Mouse (Mus musculus): Measurements from ENCODE around the gene Auts2. TPM values are rescaled to one million over a fixed set of nuclear protein-coding genes. Genes with fewer than 3 reads are reported as not detected.

The Auts2 gene
- total RNA-seq, 1 experiment from 2014 or later, result 1.9 TPM

DNA sequence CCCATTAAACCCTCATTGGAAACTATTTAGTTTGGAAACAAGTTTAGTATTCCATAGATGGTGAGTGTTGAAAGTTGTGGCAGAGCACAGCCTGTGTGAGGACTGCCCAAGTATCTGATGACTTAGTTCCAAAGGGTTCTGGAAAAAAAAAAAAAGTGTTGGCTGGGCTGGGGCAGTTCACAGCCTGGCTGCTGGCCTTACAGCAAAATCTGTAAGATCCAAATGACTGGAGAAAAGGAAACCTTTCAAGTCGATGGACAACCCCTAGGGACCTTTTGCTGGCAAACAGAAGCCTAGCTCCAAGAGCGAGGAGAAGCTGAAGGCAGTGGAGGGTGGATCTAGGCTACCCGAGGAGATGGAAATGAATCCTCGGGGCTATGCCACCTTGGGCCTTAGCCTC lies 869.4 kb downstream of the Auts2 start:
- ATAC-seq (replicated peaks in 1 of 2; ENCODE audit: insufficient read depth in 1 of 2, low FRiP score in 2 of 2, low TSS enrichment in 1 of 2, low read depth in 1 of 2, poor library complexity in 2 of 2, severe bottlenecking in 2 of 2), result no peak

DNA sequence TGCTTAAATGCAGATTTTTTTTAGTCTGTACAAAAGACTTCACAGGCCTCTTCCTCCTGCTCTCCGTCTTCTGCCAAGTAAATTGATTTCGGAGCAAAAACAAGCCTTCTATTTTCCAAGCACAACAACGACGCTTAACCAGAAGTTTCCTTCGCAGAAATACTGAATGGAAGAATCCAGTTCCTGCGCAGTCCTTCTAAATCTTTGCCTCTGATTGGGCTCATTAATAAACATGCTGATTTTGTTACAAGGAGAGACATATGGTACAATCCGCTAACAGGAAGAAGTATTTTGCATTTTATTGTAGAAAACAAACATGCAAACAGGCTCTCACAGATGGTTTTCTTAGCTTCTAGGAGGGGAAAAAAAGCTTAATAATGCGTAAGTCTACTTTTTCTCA lies 878.1 kb downstream of the Auts2 start:
- no peak for ATAC-seq (replicated peaks in 1 of 2; ENCODE audit: insufficient read depth in 1 of 2, low FRiP score in 2 of 2, low TSS enrichment in 1 of 2, low read depth in 1 of 2, poor library complexity in 2 of 2, severe bottlenecking in 2 of 2)

DNA sequence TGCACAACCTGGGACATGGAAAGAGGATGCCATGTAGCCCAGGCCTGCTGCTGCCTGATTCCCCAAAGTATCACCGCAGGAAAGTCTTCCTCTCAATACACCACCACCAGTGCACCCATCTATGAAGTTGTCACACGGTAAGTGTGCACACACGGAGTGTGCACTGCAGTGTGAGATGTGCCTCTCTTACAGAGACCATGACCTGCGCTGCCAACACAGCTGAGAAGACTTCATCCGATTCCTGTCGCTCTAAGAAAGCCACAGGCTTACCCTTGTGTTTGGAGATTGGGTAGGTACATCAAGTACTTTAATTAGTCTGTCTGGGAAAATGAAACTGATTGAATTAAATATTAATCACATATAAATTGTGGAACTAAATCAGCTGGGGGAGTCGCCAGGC lies 878.5 kb downstream of the Auts2 start:
- no peak for ATAC-seq (replicated peaks in 1 of 2; ENCODE audit: insufficient read depth in 1 of 2, low FRiP score in 2 of 2, low TSS enrichment in 1 of 2, low read depth in 1 of 2, poor library complexity in 2 of 2, severe bottlenecking in 2 of 2)

DNA sequence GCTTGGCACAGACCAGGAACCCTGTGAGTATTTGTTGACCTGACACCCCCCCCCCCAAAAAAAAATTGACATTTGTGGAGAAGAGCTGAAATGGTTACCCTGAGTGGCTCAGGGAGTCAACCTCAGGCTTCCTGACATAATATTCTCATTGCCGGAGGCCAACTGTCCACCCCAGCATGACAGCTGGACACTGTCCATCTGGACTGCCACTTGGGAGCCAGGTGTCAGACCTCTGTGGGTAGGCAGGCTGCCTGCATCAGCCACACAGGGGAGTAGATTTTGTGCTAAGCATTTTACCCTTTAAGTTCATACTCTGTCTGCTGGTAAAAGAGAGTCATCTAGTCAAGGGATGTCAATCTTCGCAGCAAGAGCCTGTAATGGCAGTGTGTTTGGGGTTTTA lies 880.5 kb downstream of the Auts2 start:
- ATAC-seq (replicated peaks in 1 of 2; ENCODE audit: insufficient read depth in 1 of 2, low FRiP score in 2 of 2, low TSS enrichment in 1 of 2, low read depth in 1 of 2, poor library complexity in 2 of 2, severe bottlenecking in 2 of 2), result no peak

DNA sequence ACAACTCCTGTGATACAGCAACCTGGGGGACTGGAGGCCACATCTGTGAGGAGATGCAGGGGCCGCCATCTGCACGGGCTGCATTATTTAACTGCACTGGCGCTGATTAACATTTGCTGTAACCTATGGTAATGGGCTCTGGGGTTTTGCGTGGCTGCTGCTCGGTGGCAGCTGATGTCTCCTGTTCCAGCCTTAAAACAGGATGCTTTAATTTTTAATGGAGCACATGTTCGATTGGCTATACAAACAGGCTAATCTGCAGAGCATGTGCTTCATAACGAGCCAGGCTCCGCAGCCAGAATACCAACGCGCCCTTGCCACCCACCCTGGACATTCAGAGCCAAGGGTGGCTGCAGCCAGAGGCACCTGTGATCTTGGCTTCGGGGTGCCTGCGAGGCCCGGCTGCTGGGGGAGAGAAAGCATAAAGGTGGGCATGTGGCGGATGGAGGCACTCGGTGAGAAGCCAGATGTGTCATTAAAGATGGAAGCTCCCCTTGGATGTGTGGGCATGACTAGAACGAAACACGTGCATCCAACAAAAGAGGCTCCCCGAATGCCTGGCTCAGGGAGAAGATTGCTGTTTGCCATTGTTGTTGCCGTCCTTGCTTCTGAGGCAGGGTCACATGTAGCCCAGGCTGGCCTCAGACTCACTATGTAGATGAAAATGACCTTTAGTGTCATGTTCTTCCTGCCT lies 884.2 kb downstream of the Auts2 start:
- no peak for ATAC-seq (replicated peaks in 1 of 2; ENCODE audit: insufficient read depth in 1 of 2, low FRiP score in 2 of 2, low TSS enrichment in 1 of 2, low read depth in 1 of 2, poor library complexity in 2 of 2, severe bottlenecking in 2 of 2)

DNA sequence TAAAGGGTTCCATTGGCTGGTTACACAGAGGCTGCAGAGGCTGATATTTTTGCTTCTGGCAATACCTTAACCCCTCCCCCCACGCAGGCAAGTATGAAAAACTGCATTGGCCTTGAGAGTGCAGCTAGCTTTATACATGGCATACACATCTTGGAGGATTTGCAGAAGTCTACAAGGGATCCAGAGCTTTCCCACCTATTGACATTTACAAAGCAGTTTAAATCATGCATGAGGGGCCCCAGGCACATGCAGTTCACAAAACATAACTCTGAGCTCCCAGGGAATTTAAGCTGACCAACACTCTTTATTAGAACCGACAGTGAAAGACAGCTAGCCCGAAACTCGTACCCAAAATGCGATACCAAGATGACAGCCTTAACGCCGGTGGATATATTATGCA lies 888.9 kb downstream of the Auts2 start:
- ATAC-seq (replicated peaks in 1 of 2; ENCODE audit: insufficient read depth in 1 of 2, low FRiP score in 2 of 2, low TSS enrichment in 1 of 2, low read depth in 1 of 2, poor library complexity in 2 of 2, severe bottlenecking in 2 of 2), result no peak

DNA sequence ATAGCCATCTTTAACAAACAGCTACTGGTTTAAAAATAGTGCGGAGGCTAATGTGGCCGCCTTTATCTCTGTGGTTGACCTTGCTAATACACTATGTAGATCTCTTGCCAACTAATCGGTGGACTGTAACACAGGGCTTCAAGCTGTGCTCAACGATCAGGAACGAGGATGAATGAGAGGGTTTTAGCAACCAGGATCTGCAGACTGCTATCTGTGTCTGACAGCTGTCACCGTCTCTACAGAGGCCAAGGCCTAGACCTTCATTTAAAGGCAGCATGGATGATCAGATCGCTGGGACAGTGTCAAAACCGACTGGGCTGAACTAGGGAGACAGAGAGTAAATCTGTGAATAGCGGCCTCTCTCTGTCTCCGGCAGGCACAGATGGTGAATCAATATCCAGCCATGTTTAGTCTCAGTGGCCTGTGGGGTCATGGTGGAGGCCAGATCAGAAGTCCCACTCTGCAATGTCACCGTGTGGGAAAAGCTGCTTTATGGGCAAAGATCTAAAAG lies 892.7 kb downstream of the Auts2 start:
- ATAC-seq (replicated peaks in 1 of 2; ENCODE audit: insufficient read depth in 1 of 2, low FRiP score in 2 of 2, low TSS enrichment in 1 of 2, low read depth in 1 of 2, poor library complexity in 2 of 2, severe bottlenecking in 2 of 2), result no peak

DNA sequence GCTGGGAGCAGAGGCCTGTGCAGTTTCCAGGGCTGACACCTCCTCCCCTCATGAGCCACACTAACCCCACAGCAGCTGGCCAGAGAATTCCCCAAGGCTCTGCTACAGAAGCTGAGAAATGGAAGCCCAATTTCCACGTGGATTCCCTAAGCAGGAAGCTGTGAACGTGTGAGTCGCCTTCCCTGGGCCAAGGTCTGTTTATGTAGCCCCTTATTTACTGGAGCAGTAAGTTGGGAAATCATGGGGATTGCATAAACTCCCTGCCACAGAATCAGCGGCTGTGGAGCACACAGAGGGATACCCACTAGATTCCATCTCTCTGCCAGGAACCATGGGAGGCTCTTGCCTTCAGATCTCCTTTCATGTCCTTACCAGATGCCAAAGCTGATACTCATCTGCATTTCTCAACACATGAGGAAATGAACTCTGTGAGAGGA lies 895.4 kb downstream of the Auts2 start:
- no peak for ATAC-seq (replicated peaks in 1 of 2; ENCODE audit: insufficient read depth in 1 of 2, low FRiP score in 2 of 2, low TSS enrichment in 1 of 2, low read depth in 1 of 2, poor library complexity in 2 of 2, severe bottlenecking in 2 of 2)

DNA sequence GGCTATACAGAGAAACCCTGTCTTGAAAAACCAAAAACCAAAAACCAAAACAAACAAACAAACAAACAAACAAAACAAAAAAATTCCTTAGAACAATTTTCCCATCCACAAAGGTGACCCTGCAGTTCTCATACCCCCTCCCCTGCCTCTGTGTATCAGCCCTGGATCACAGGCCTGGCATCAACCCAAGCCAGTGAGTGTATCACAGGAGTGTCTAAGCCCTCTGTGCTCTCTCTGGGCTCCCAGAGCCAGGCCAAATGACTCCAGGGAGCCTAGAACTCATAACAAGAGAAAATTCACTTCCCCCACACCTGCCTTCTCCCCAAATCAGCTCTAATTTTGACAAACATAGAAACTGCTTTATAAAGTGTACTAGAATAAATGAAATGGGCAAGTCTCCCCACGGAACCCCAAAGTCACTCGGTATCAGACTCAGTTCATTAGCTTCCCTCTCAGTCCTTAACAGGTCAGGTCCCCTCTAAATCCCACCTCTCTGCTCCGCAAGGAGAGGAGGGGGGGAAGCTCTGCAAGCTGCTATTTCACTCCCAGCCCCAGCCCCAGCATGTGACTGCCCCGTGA lies 896.0 kb downstream of the Auts2 start:
- ATAC-seq (replicated peaks in 1 of 2; ENCODE audit: insufficient read depth in 1 of 2, low FRiP score in 2 of 2, low TSS enrichment in 1 of 2, low read depth in 1 of 2, poor library complexity in 2 of 2, severe bottlenecking in 2 of 2), result no peak

DNA sequence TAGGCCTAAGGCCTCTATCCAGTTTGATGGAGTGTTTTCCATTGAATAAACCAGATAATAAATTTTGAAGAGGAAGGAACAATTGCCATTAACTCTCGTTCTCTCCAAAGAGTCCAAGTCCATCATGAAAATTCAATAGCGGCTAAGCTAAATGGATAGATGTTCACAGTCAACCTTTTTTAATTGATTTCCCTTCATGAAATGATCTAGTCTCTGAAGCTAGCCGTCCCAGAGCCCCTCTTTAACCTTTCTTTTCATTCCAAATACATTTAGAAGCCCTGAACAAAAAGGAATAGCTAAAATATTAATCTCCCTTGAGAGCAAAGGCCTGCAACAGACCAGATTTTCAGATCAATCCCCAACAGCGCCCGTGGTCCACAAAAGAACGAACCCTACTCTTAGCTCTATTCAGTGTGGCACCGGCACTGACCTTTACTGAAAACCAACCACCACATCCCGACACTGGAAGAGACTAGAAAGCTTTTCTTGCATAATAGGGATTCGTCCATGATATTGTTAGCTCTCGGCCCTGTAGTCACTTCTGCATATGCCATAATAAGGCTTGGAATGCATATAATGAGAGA lies 896.9 kb downstream of the Auts2 start:
- no peak for ATAC-seq (replicated peaks in 1 of 2; ENCODE audit: insufficient read depth in 1 of 2, low FRiP score in 2 of 2, low TSS enrichment in 1 of 2, low read depth in 1 of 2, poor library complexity in 2 of 2, severe bottlenecking in 2 of 2)

DNA sequence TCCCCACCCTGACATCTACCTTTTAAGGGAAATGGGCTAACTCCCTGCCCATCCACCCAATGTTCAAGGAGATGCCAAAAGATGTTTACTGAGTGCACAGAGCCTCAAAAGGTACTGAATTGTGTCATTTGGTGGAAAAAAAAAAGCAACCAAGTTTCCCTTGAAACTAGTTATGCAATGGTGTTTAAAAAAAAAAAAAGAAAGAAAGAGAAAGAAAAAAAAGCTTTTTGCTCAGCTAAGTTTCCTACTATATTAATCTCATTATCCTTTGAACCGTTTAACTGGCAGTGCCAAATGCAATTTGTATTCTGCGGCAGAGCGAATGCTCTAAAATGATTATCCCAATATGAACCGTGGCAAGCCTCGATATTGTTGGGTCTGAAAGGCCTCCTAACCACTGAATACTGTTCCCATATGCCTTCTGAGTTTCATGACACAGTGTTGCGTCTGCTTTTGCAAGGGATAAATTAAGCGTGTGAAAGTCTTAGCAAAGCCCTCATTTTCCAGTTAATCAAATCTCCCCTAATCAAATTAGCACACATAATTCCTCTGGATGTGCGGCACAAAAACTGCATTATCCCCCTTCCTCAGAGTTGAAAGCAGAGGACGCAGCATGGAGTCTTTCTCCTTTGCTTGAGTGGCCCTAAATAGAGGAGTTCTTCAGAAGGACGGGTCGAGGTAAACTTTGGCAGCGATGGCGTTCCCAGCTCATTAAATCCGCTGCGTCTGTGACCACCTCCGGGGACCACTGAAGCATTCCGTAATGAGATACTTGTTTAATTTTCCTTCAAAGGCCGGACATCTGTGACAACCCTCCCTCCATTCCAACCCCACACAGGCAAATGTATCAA lies 897.6 kb downstream of the Auts2 start:
- no peak for ATAC-seq (replicated peaks in 1 of 2; ENCODE audit: insufficient read depth in 1 of 2, low FRiP score in 2 of 2, low TSS enrichment in 1 of 2, low read depth in 1 of 2, poor library complexity in 2 of 2, severe bottlenecking in 2 of 2)

DNA sequence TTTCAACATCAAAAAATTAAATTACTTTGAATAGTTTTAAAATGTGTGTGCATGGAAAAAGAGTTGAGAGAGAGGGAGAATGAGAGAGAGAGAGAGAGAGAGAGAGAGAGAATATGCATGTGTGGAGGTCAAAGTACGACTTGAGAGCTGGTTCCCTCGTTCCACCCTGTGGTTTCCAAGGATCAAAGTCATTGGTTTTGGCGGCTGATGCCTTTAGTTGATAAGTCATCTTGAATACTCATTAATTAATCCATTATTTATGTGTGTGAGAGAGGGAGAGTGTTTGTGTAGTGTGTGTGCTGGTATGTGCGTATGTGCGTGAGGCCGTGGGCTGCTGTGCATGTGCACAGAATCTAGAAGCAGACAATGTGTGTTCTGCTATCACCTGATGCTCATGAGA lies 898.8 kb downstream of the Auts2 start:
- no peak for ATAC-seq (replicated peaks in 1 of 2; ENCODE audit: insufficient read depth in 1 of 2, low FRiP score in 2 of 2, low TSS enrichment in 1 of 2, low read depth in 1 of 2, poor library complexity in 2 of 2, severe bottlenecking in 2 of 2)

DNA sequence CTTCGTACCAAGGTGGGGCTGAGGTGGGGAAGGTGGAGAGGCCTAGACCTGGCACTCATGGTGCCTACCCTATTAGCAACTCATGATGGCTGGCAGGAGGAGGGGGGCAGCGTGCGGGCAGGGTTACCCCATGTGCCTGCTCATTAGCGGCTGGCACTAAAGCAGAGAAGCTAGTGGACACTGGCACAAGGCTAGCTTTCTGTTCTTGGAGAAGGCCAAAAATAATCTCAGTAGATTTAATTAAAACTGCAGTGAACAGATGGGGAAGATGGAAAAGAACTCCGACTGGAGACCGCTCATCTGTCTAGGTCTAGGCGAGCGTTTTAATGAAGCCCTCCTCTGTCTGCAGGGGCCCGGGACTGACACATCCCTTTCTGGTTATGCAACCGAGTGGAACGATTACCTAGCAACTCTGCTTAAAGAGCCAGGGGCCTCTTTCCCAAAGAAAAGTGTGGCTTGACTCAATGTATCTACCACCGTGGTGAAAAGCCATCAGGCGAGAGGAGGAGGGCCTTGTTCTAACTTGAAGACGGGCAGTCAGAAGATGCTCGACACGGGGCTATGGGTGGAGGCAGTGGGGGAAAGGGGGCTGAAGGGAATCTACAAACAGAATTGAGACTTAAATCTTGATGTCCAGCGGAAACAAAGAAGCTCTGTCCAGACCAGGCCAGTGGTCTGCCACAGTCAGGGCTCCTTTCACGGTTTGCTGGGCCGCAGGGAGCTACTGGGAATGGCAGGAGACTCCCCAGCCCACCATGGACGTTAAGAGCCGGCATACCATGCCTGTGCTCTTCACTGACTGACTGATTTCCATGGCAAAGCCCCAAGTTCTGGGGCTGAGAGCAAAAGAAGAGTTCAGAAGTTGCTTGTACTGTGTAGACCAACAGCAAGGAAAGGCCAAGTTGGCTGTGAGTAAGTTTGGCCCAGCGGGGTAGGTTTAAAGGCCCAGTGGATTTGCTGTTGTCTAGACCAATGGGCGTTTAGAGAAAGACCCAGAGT lies 899.7 kb downstream of the Auts2 start:
- no peak for ATAC-seq (replicated peaks in 1 of 2; ENCODE audit: insufficient read depth in 1 of 2, low FRiP score in 2 of 2, low TSS enrichment in 1 of 2, low read depth in 1 of 2, poor library complexity in 2 of 2, severe bottlenecking in 2 of 2)

DNA sequence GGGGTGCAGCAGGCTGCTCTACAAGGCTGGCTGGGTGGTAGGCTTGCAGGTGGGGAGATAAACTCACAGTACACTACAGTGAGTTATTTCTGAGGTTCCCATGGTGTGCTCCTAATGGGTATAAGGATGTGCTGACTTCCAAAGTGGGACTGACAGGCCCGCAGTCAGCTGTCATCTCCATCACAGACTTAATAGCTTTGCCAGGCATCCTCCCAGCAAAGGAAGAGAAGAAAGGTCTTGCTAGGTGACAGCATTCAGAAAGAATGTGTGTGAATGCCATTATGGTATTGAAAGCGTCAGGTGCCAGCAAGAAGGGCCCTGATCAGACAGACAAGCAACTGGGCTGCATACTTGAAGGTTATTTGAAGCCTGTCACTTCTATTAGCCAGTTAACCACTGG lies 900.4 kb downstream of the Auts2 start:
- ATAC-seq (replicated peaks in 1 of 2; ENCODE audit: insufficient read depth in 1 of 2, low FRiP score in 2 of 2, low TSS enrichment in 1 of 2, low read depth in 1 of 2, poor library complexity in 2 of 2, severe bottlenecking in 2 of 2), result no peak

DNA sequence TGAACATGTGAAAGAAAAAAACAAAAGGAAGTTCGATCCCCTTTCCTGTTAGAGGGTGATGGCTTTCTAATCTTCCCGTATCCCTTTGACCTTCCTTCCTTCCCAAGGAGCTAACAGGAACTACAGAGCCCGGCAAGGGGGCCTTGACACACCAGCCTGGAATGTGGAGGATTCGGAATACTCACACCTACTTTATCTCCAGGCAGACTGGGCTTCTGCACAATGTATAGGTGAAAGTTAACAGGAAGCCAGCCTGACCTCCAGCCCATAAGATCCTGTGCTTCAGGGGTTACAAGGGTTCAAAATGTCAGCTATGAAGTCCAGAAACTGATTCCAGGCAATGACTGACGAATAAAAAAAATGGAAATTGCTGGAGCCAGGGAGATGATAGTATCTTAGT lies 906.7 kb downstream of the Auts2 start:
- ATAC-seq (replicated peaks in 1 of 2; ENCODE audit: insufficient read depth in 1 of 2, low FRiP score in 2 of 2, low TSS enrichment in 1 of 2, low read depth in 1 of 2, poor library complexity in 2 of 2, severe bottlenecking in 2 of 2), result no peak

DNA sequence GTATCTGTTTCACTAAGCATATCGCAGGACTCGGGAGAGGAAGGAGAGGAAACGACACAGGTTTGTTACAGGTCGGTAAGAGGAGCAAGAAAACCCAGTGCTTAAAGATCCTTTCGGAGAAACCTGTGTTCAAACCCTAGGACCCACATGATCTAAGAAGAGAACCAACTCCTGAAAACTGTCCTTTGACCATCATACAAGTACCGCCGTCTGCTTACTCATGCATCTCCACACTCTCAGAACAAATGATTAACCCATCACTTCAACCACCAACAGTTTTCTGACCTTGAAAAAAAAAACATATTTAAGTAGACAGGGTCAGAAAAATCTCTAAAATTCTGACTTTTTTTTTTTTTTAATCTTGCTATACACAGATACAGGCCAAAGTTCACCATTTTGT lies 908.4 kb downstream of the Auts2 start:
- no peak for ATAC-seq (replicated peaks in 1 of 2; ENCODE audit: insufficient read depth in 1 of 2, low FRiP score in 2 of 2, low TSS enrichment in 1 of 2, low read depth in 1 of 2, poor library complexity in 2 of 2, severe bottlenecking in 2 of 2)

DNA sequence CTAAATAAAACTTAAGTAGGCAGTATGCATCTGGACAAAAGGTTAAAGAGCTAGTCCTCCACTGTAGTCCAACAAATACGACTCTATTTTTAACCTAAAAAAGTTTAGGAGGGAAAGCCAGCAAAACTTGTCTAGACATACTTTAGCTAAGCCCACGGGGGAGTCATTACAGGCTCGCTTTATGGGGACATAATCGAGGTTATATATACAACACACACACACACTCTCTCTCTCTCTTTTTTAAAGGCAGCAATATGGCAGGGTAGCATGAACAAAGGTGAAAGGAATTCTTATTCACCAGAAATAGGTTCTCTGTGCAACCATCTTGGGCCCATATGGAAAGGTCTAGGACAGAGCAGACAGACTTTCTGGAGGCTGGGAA lies 911.2 kb downstream of the Auts2 start:
- ATAC-seq (replicated peaks in 1 of 2; ENCODE audit: insufficient read depth in 1 of 2, low FRiP score in 2 of 2, low TSS enrichment in 1 of 2, low read depth in 1 of 2, poor library complexity in 2 of 2, severe bottlenecking in 2 of 2), result no peak

Measured in hematopoietic stem cell, adult 5-6 weeks (primary cell).